Mouse (Mus musculus): ENCODE data around the gene C1qtnf7. TPM values are rescaled to one million over a fixed set of nuclear protein-coding genes. Genes with fewer than 3 reads are reported as not detected.

C1qtnf7 gene
- not detected for polyA plus RNA-seq (2017; shearing (Covaris generic))

DNA sequence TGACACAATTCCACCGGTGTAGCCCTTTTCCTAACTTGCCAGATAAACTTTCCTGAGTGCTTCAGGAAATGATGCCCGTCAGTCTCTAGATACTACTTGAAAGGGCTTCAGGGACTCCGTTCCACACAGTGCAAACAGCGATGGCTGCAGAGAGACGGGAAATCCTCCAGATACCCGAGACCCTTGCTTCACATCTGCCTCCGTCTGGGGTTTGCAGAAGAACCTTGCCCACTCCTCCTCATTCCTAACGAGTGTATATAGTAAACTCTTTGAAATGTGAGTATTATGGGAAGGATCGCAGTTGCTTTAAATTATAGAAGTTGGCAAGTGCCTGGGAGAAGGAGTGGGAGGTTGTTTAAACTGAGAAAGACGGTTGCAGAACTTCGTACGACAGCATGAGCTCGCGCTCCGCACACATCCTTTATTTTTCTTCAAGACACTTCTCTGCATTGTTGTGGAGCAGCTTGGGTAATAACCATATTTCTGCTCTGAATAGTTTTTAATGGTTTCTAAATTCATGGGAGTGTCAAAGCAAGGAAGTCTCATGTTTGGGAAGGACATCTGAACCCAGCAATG, at the start of gene C1qtnf7:
Gene C1qtnf7, plus strand, starts transcription at position 138 of the 576 bp plus-strand sequence.

DNA sequence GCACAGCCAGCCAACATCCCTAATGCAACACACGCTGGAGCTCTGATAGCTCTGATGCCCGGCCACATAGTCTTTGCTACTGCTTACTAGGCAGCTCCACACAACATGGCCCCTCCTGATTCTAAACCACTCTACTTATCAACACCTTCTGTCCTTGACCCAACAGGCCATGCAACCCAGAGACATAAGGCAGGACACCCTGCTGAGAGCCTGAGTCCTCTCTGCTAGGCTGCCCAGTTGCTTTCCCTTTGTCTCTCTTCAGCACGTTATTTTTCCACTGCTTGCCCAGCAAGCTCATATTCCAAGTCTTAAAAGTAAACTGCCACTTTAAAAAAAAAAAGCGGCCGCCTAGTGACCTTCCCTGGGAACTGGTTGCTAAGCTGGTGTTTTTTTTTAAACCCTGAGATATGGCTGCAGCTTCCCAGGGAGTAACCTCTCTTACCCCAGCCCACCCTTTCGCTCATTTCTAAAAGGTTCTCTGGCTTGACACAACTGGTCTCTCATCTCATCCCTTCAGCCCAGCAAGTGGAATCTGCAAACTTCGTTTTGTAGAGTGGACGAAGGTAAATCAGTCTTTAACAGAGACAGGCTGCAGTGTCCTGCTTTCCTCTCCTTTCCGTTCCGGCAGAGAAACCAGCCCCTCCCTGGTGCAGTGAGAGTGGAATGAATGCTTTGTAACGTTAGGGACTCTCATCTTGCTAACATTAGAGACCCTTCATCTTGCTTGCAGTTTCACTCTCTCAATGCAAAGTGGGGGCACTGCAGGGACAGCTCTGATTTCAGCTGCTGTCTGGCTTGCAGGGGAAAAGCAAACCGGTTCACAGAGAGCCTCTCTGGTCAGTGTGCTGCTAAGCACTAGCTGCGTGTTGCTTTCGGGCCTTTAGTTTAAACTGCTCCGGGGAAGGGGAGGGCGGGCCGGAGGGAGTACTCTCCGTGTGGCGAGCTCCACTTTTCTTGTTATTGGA, 146.9 kb downstream of the C1qtnf7 start, which contains the start of gene Cc2d2a:
Gene Cc2d2a, plus strand, starts transcription at position 350 of the 965 bp plus-strand sequence.

Other genes with a start within 250 kb of the C1qtnf7 start
- gene Cc2d2a, start 146.8 kb downstream of the C1qtnf7 start, polyA plus RNA-seq (2017; shearing (Covaris generic)) = not detected

All from effector memory CD4-positive, alpha-beta T cell, adult 7 months (primary cell).